Comparison of ENCODE assay signal across 26 mouse cellular contexts in the genomic region with DNA sequence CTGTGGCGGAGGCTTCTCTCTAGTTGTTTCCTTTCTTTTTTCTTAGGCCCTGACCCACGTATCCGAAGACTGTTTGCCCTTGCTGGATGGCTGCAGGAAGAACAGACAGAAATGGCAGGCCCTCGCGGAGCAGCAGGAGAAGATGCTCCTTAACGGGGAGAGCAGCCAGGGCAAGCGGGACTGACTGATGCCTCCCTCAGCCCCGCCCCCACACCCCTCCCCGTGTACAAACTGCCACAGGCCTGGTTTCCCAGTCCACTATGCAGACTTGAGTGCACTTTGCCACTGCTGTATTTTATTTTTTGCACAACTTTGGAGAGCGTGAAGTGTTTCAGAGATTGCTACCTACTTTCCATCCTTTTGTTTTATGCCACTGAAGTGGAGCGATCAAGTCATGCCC. TPM values are rescaled to one million over a fixed set of nuclear protein-coding genes. Genes with fewer than 3 reads are reported as not detected.
DNase-seq lines count a peak whose midpoint lies in the region; ATAC-seq lines count a peak whose summit lies in the region.
"Had no signal": no experiment of that assay in that cellular context is flagged by ENCODE, and none has a peak within 500 bp of the region (broad histone marks: within the 10 kb centered on the region; RNA-seq: fewer than 3 reads in every experiment).

No protein-coding gene starts in this region.

- ATAC-seq in heart, embryonic 13.5 days (ENCODE audit: extremely low read depth, insufficient number of reproducible peaks, low FRiP score, low TSS enrichment): no peak
- no peak for ATAC-seq in midbrain, embryonic 13.5 days
- no peak for ATAC-seq in midbrain, embryonic 16.5 days
- ATAC-seq: forebrain, embryonic 14.5 days; intestine, embryonic 15.5 days; liver, embryonic 12.5 days had no signal

- WGBS in heart, embryonic 13.5 days: 40% methylated on average over 11 of the region's 11 CpGs
- 49% methylated on average over 11 of the region's 11 CpGs for WGBS in midbrain, embryonic 13.5 days
- WGBS in midbrain, embryonic 16.5 days: 47% methylated on average over 11 of the region's 11 CpGs

- no peaks in the 10 kb centered on the region for H3K27me3 ChIP-seq in heart, embryonic 13.5 days (replicated peaks)
- H3K27me3 ChIP-seq in midbrain, embryonic 13.5 days: no peaks in the 10 kb centered on the region
- no peaks in the 10 kb centered on the region for H3K27me3 ChIP-seq in midbrain, embryonic 16.5 days (ENCODE audit: control insufficient read depth, insufficient read depth, low read depth, low read length)
- H3K27me3 ChIP-seq: intestine, embryonic 15.5 days; limb, embryonic 12.5 days; liver, embryonic 12.5 days; neural tube, embryonic 15.5 days had no signal

- DNase-seq in heart, postnatal 25 days (ENCODE audit: low spot score): no peak
- peak; percentile 14 for DNase-seq in ES-CJ7 (ENCODE audit: low read depth, low spot score)
- DNase-seq in ZHBTc4 (ENCODE audit: low read depth, low spot score): peak; percentile 54
- DNase-seq in gastrocnemius, postnatal 14 days: no peak
- DNase-seq: adrenal gland, postnatal 36 days; cerebellum, adult 11-12 months; heart, postnatal 10 days; lung, adult 2 months; lung, postnatal 36 days; right cerebral cortex, postnatal 4 days had no signal

- no peaks in the 10 kb centered on the region for H3K9me3 ChIP-seq in heart, embryonic 13.5 days
- no peaks in the 10 kb centered on the region for H3K9me3 ChIP-seq in midbrain, embryonic 13.5 days
- no peaks in the 10 kb centered on the region for H3K9me3 ChIP-seq in midbrain, embryonic 16.5 days (replicated peaks; ENCODE audit: control insufficient read depth, low read length, poor library complexity, severe bottlenecking)
- H3K9me3 ChIP-seq: intestine, embryonic 15.5 days; limb, embryonic 12.5 days; liver, embryonic 12.5 days; neural tube, embryonic 15.5 days had no signal

- peak overlapping the region; percentile 37 for H3K4me2 ChIP-seq in heart, embryonic 13.5 days
- H3K4me2 ChIP-seq in midbrain, embryonic 13.5 days (replicated peaks): 0 out of 2 replicates have a peak overlapping the region, but pooled peaks have one; percentile 3
- H3K4me2 ChIP-seq in midbrain, embryonic 16.5 days (ENCODE audit: low read length): no peak overlapping the region
- H3K4me2 ChIP-seq: hindbrain, embryonic 14.5 days; intestine, embryonic 15.5 days; limb, embryonic 12.5 days; liver, embryonic 12.5 days; neural tube, embryonic 15.5 days had no signal

- H3K36me3 ChIP-seq in heart, embryonic 13.5 days: no peaks in the 10 kb centered on the region
- no peaks in the 10 kb centered on the region for H3K36me3 ChIP-seq in midbrain, embryonic 13.5 days
- no peaks in the 10 kb centered on the region for H3K36me3 ChIP-seq in midbrain, embryonic 16.5 days (ENCODE audit: control insufficient read depth, insufficient read depth, low read length)
- H3K36me3 ChIP-seq: liver, embryonic 12.5 days; neural tube, embryonic 15.5 days had no signal

- H3K9ac ChIP-seq in heart, embryonic 13.5 days: no peak overlapping the region
- H3K9ac ChIP-seq in midbrain, embryonic 13.5 days (replicated peaks): no peak overlapping the region
- no peak overlapping the region for H3K9ac ChIP-seq in midbrain, embryonic 16.5 days (ENCODE audit: low read depth, low read length)
- H3K9ac ChIP-seq: hindbrain, embryonic 14.5 days; intestine, embryonic 15.5 days; limb, embryonic 12.5 days; liver, embryonic 12.5 days; neural tube, embryonic 15.5 days had no signal

- no peak overlapping the region for H3K4me3 ChIP-seq in heart, embryonic 13.5 days
- no peak overlapping the region for H3K4me3 ChIP-seq in midbrain, embryonic 13.5 days (replicated peaks)
- no peak overlapping the region for H3K4me3 ChIP-seq in midbrain, embryonic 16.5 days (ENCODE audit: low read depth, low read length)
- H3K4me3 ChIP-seq: intestine, embryonic 15.5 days; limb, embryonic 12.5 days; liver, embryonic 12.5 days; neural tube, embryonic 15.5 days had no signal

- peaks cover 5% of the 10 kb centered on the region; the same call in 1 of the 2 replicates for H3K4me1 ChIP-seq in heart, embryonic 13.5 days
- H3K4me1 ChIP-seq in midbrain, embryonic 13.5 days (replicated peaks): peaks cover 13% of the 10 kb centered on the region; the same call in 1 of the 2 replicates
- H3K4me1 ChIP-seq in midbrain, embryonic 16.5 days (ENCODE audit: control insufficient read depth, insufficient read depth, low read length): no peaks in the 10 kb centered on the region
- H3K4me1 ChIP-seq: intestine, embryonic 15.5 days; liver, embryonic 12.5 days; neural tube, embryonic 15.5 days had no signal

- intact Hi-C loops in heart, postnatal 25 days (cut with DNase I): no loop called here
- intact Hi-C loops in gastrocnemius, postnatal 14 days (cut with DNase I; ENCODE audit: low total_unique reads): no loop called here

- H3K27ac ChIP-seq in heart, embryonic 13.5 days (replicated peaks): no peak overlapping the region
- H3K27ac ChIP-seq in midbrain, embryonic 13.5 days: no peak overlapping the region
- H3K27ac ChIP-seq in midbrain, embryonic 16.5 days (ENCODE audit: low read length): no peak overlapping the region
- H3K27ac ChIP-seq: hindbrain, embryonic 14.5 days; intestine, embryonic 15.5 days; limb, embryonic 12.5 days; liver, embryonic 12.5 days; neural tube, embryonic 15.5 days had no signal

RNA-seq across cellular contexts. Expression of gene Fabp2, which starts 39.7 kb away (rescaled TPM):
- 0.36 TPM in 1 of 2 replicates, not detected in the other for polyA plus RNA-seq in heart, embryonic 13.5 days (2015; fragmentation: Nextera tagmentation; extraction: Ambion mirVana)
- not detected for total RNA-seq in heart, postnatal 25 days (2021)
- polyA plus RNA-seq in midbrain, embryonic 13.5 days (2015; fragmentation: Nextera tagmentation; extraction: Ambion mirVana): 0.98 TPM in 1 of 2 replicates, not detected in the other
- not detected in 2 replicates for polyA plus RNA-seq in midbrain, embryonic 16.5 days (2015; fragmentation: Nextera tagmentation; extraction: Ambion mirVana)
- not detected for total RNA-seq in gastrocnemius, postnatal 14 days (2021)
- total RNA-seq: adrenal gland, postnatal 36 days; common myeloid progenitor, adult 5-6 weeks; gastrocnemius, postnatal 4 days; heart, postnatal 10 days; layer of hippocampus, postnatal 10 days; megakaryocyte-erythroid progenitor cell, adult 5-6 weeks; MEL had no signal
- polyA plus RNA-seq: embryonic facial prominence, embryonic 11.5 days; forebrain, embryonic 14.5 days; hindbrain, embryonic 14.5 days; kidney, embryonic 14.5 days; limb, embryonic 12.5 days; lung, adult 2 months; neural tube, embryonic 15.5 days had no signal

Comparison
In these comparisons a context has a peak if more than half of its experiments do, and no peak if none do; other contexts are left out.
1. DNase-seq: peak in ES-CJ7 (single experiment) and ZHBTc4 (single experiment); none in heart, postnatal 25 days (single experiment) and gastrocnemius, postnatal 14 days (single experiment).